Mouse (Mus musculus): ENCODE measurements at regions not wholly inside any gene's neighbourhood (a gene's known extent, or its start where the extent isn't known, plus 50 kb on each side); places are given as distances from the start of the nearest gene placed in this dataset.

- in situ Hi-C loops (cut with MboI; ENCODE audit: low pct_unique_long_range_greater_than_20kb in 1 of 2, low sequenced_read_pairs in 2 of 2, unreplicated experiment in 1 of 2), result no loop called here
These were observed 97.8 kb downstream of the Wdr11 start for GRCm38 (mm10) chr7:129689464-129689863.

DNA sequence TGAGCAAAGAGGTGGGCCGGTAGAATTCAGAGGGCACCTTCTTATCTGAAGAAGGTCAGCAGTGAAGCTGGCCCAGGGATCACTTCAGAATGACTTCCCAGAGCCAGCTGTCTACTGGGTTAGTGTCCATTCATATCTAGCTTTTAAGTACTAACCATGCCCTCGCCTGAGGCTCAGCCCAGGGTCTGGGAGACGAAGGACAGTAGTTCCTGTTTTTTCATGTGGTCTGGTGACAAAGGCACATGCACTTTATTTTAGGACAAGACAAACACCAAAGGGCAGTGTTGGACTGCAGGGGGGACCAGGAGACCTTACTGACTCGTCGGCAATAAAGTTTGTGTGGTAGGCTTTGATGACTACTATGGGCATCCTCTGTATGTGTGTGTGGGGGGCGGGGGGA lies 99.2 kb downstream of the Wdr11 start:
- in situ Hi-C loops (cut with MboI; ENCODE audit: low pct_unique_long_range_greater_than_20kb in 1 of 2, low sequenced_read_pairs in 2 of 2, unreplicated experiment in 1 of 2), result no loop called here

DNA sequence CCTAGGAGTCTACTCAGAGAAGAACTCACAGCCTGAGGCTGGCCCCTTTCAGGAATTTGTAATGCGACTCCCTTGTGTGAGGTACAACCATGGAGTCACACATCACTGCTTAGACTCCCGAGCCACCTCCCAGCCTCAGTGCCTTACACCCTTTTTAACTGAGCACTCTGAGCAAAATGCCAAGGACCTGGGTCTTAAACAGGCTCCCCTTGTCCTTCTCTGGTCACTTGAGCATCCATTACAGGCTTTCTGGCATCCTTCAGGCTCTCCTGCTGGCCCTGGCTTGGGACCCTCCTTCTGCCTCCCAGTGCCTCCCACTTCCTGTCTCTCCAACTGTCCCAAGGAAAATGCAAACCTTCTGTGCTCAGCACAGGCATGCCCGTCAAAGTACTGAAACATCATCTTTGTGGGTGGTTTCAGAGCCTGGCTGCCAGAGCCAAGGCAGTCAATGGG lies 100.0 kb downstream of the Wdr11 start:
- in situ Hi-C loops (cut with MboI; ENCODE audit: low pct_unique_long_range_greater_than_20kb in 1 of 2, low sequenced_read_pairs in 2 of 2, unreplicated experiment in 1 of 2), result no loop called here

DNA sequence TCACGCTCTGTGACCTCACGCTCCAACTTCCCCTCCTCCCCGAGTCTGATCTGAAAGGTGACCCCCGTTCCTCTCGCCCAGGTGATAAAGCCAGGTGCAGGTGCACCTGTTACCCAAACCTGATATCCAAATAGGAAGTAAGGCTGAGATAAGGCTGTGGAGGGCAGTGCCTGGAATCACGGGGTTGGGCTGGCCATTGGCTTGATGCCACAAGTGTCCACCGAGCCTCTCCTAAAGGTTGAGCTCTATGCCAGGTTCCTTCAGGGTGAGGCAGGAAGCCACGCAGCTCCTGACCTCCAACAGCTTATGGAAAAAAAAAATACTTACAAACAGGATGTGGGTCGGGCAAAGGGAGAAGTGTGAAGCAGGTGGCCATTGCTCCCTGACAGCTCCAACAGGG lies 102.0 kb downstream of the Wdr11 start:
- in situ Hi-C loops (cut with MboI; ENCODE audit: low pct_unique_long_range_greater_than_20kb in 1 of 2, low sequenced_read_pairs in 2 of 2, unreplicated experiment in 1 of 2), result no loop called here

GRCm38 (mm10) chr7:129694168-129694567 lies 102.5 kb downstream of the Wdr11 start:
- in situ Hi-C loops (cut with MboI; ENCODE audit: low pct_unique_long_range_greater_than_20kb in 1 of 2, low sequenced_read_pairs in 2 of 2, unreplicated experiment in 1 of 2), result no loop called here

DNA sequence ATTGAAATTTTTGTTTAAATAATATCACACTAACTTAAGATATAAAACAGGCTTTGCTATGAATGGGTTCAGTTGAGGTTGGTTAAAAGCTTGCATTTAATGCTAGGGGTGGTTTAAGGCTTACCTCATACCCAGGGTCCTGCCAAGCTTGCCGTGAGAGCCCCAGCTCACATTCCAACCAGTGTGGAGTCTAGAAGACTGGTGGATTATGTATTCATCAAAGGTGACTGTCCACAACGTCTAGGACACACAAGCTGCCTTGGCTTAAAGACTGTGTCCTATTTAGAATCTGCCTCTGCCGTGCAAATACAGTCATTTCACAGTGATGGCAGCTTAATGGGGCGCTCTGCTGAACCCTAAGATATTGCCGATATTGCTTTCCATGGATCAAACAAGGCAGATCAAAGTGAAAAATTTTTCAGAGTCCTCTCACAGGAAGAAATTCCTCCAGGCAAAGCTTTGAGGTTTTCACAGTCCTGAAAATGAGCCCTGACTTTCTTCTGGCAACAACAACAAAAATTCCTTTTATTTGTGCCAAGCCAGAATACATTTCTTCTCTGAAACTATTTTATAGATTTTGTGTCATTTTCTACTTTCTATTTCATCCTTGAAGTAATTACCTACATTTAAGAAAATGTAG lies 108.4 kb downstream of the Wdr11 start:
- in situ Hi-C loops (cut with MboI; ENCODE audit: low pct_unique_long_range_greater_than_20kb in 1 of 2, low sequenced_read_pairs in 2 of 2, unreplicated experiment in 1 of 2), result no loop called here

DNA sequence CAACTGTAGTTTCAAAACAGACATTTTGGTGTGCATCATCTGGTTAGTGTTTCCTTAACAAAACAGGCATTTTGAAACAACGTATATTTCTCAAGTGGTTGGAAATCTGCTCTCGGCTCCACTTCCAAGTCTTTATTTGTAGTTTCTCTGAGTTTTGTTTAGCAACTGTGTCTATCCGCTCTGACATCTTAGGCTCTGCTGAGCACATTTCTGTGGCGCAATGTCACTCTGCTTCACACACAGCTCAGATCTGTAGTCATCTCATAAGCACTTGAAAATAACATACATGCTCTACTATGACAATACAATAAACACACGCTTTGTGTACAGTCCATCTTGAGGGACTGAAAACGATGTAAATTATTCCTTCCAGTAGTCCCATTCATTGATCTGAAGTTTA lies 135.9 kb downstream of the Wdr11 start:
- in situ Hi-C loops (cut with MboI; ENCODE audit: low pct_unique_long_range_greater_than_20kb in 1 of 2, low sequenced_read_pairs in 2 of 2, unreplicated experiment in 1 of 2), result no loop called here

- in situ Hi-C loops (cut with MboI; ENCODE audit: low pct_unique_long_range_greater_than_20kb in 1 of 2, low sequenced_read_pairs in 2 of 2, unreplicated experiment in 1 of 2), result no loop called here
These were observed 138.1 kb downstream of the Wdr11 start for GRCm38 (mm10) chr7:129729709-129730238.

- in situ Hi-C loops (cut with MboI; ENCODE audit: low pct_unique_long_range_greater_than_20kb in 1 of 2, low sequenced_read_pairs in 2 of 2, unreplicated experiment in 1 of 2), result no loop called here
These were observed 139.2 kb downstream of the Wdr11 start for GRCm38 (mm10) chr7:129730785-129731352.

DNA sequence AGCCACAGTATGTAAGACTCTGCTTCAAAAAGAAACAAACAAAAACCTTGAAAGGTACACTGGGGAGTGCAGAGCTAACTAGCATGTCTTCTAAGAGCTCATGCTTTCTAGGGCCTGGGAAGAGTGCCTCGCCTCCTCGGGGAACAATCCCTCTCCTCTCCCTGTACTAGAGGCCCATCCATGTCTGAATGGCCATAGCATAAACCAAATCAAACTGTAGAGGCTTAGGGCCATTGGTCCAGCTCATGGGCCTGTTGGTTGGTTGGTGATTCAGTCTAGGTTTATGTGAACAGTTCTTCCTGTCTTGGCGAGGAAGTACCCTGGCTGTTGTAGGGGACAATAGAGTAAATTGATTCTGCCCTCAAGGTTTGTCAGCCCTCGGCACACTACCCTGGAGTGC lies 151.0 kb downstream of the Wdr11 start:
- in situ Hi-C loops (cut with MboI; ENCODE audit: low pct_unique_long_range_greater_than_20kb in 1 of 2, low sequenced_read_pairs in 2 of 2, unreplicated experiment in 1 of 2), result no loop called here

- in situ Hi-C loops (cut with MboI; ENCODE audit: low pct_unique_long_range_greater_than_20kb in 1 of 2, low sequenced_read_pairs in 2 of 2, unreplicated experiment in 1 of 2), result no loop called here
These were observed 152.4 kb downstream of the Wdr11 start for GRCm38 (mm10) chr7:129743955-129744666.

- in situ Hi-C loops (cut with MboI; ENCODE audit: low pct_unique_long_range_greater_than_20kb in 1 of 2, low sequenced_read_pairs in 2 of 2, unreplicated experiment in 1 of 2), result no loop called here
These were observed 155.0 kb downstream of the Wdr11 start for GRCm38 (mm10) chr7:129746639-129747038.

- in situ Hi-C loops (cut with MboI; ENCODE audit: low pct_unique_long_range_greater_than_20kb in 1 of 2, low sequenced_read_pairs in 2 of 2, unreplicated experiment in 1 of 2), result no loop called here
These were observed 159.3 kb downstream of the Wdr11 start for GRCm38 (mm10) chr7:129750936-129751335.

- in situ Hi-C loops (cut with MboI; ENCODE audit: low pct_unique_long_range_greater_than_20kb in 1 of 2, low sequenced_read_pairs in 2 of 2, unreplicated experiment in 1 of 2), result no loop called here
These were observed 163.1 kb downstream of the Wdr11 start for GRCm38 (mm10) chr7:129754737-129755136.

- in situ Hi-C loops (cut with MboI; ENCODE audit: low pct_unique_long_range_greater_than_20kb in 1 of 2, low sequenced_read_pairs in 2 of 2, unreplicated experiment in 1 of 2), result no loop called here
These were observed 164.5 kb downstream of the Wdr11 start for GRCm38 (mm10) chr7:129756138-129756537.

DNA sequence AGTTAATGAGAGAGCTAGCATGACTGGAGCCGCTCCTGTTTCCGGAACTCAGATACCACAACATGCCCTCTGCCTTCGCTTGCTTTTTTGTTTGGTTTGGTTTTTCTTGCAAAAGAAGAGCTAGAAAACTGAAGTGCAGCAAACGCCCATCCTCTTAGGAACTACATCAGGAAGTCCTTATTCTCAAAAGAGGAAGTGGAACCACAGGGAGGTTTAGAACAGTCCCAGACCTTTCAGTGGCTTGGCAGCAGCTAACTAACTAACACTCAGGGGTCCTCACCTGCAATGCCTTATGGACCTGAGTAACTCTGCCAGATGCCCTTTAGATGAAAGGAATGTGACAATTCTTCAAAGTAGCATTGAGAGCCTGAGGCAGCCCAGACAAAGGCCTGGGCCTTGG lies 168.2 kb downstream of the Wdr11 start:
- in situ Hi-C loops (cut with MboI; ENCODE audit: low pct_unique_long_range_greater_than_20kb in 1 of 2, low sequenced_read_pairs in 2 of 2, unreplicated experiment in 1 of 2), result no loop called here

- in situ Hi-C loops (cut with MboI; ENCODE audit: low pct_unique_long_range_greater_than_20kb in 1 of 2, low sequenced_read_pairs in 2 of 2, unreplicated experiment in 1 of 2), result no loop called here
These were observed 168.7 kb downstream of the Wdr11 start for GRCm38 (mm10) chr7:129760386-129760785.

DNA sequence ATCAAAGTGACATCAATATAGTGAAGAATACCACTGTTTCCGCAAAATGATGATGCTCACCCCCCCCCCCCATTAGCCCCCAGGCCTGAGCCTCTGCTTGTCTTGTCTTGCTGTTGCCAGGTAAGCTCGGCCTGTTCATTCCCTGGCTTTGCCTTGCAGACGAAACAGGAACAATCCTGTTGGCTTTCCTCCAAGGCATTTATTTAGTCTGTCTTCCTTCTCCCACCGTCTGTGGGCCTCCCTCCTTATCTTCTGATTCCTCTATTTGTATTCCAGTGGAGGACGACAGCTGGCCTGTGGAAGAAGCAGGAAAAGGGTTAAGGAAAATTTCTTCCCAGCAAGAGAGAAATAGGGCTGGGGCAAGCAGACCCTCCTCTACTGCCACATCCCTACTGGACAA lies 172.1 kb downstream of the Wdr11 start:
- in situ Hi-C loops (cut with MboI; ENCODE audit: low pct_unique_long_range_greater_than_20kb in 1 of 2, low sequenced_read_pairs in 2 of 2, unreplicated experiment in 1 of 2), result no loop called here

GRCm38 (mm10) chr7:129764456-129764970 lies 172.8 kb downstream of the Wdr11 start:
- in situ Hi-C loops (cut with MboI; ENCODE audit: low pct_unique_long_range_greater_than_20kb in 1 of 2, low sequenced_read_pairs in 2 of 2, unreplicated experiment in 1 of 2), result no loop called here
